Comparison of ENCODE assay signal across 8 mouse cellular contexts in the genomic region with DNA sequence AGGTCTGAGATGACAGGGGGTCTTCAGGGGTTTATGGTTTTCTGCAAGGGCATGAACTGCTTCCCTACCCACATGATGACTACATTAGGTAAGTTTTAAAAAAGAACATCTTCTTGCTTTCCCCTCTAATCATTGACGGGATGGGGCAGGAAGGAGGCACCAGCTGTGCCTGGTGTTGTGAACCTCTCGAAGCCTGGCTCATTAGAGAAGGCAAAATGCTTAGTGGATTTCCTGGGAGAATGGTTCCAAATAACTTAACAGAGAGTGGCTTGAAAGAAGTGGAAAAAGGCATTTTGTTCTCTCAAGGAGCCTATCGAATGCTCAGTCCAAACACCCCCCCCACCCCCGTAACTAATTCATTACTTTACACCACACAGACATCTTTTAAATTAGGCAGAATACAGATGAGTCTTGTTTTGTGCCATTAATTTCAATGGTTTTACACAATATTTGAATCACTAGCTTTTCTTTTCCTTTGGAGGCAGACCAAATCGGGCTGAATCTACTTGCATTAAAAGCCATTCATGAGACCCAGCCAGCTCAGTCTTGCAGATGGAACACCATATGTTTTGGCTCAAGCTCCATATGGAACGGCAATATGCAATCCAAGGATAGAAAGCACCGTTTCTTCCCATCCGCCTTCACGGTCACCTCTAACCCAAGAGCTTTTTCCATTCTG.
DNase-seq lines count a peak whose midpoint lies in the region; ATAC-seq and TF ChIP-seq lines count a peak whose summit lies in the region.

No protein-coding gene starts in this region.

- H3K27ac ChIP-seq in midbrain, embryonic 11.5 days (ENCODE audit: low read depth, low read length), result no peak overlapping the region
- no peak overlapping the region for H3K27ac ChIP-seq in midbrain, embryonic 10.5 days (replicated peaks)
- peak overlapping the region; percentile 73 for H3K27ac ChIP-seq in stomach, embryonic 15.5 days
- H3K27ac ChIP-seq in heart, adult 2 months, result no peak overlapping the region

- TF ChIP-seq CTCF in heart, adult 2 months (IDR thresholded peaks at IDR 0.05), result no peak

- H3K4me3 ChIP-seq in midbrain, embryonic 11.5 days (ENCODE audit: low read depth, low read length), result no peak overlapping the region
- H3K4me3 ChIP-seq in midbrain, embryonic 10.5 days, result no peak overlapping the region
- no peak overlapping the region for H3K4me3 ChIP-seq in stomach, embryonic 15.5 days (replicated peaks)
- H3K4me3 ChIP-seq in heart, adult 2 months, result no peak overlapping the region

- ATAC-seq in midbrain, embryonic 11.5 days (ENCODE audit: low FRiP score), result peak; percentile 38; the same call in 1 of the 2 replicates
- ATAC-seq in stomach, embryonic 15.5 days (ENCODE audit: insufficient read depth, low FRiP score, low read depth), result peak; percentile 69; the same call in 1 of the 2 replicates

- 68% methylated on average over 9 of the region's 9 CpGs for WGBS in midbrain, embryonic 11.5 days
- 77% methylated on average over 9 of the region's 9 CpGs for WGBS in midbrain, embryonic 10.5 days
- 52% methylated on average over 9 of the region's 9 CpGs for WGBS in stomach, embryonic 15.5 days
- 65% methylated on average over 9 of the region's 9 CpGs for WGBS in heart, adult 2 months

- H3K4me2 ChIP-seq in midbrain, embryonic 11.5 days, result no peak overlapping the region
- H3K4me2 ChIP-seq in stomach, embryonic 15.5 days, result no peak overlapping the region

- no peak for DNase-seq in midbrain, embryonic 11.5 days (ENCODE audit: low spot score, missing footprints)
- DNase-seq in midbrain, embryonic 10.5 days (ENCODE audit: low spot score), result no peak
- peak; percentile 50 to 73 for DNase-seq in frontal cortex, postnatal 25 days (ENCODE audit: low spot score in 2 of 2)
- DNase-seq in left cerebral cortex, adult 9 months (ENCODE audit: low spot score in 2 of 2), result peak; percentile 72 to 95
- DNase-seq in thymus, postnatal 10 days (ENCODE audit: low spot score in 2 of 2), result no peak
- no peak for DNase-seq in urinary bladder, adult 2 months (ENCODE audit: low spot score)
- no peak for DNase-seq in heart, adult 2 months

- no peaks in the 10 kb centered on the region for H3K27me3 ChIP-seq in midbrain, embryonic 11.5 days (ENCODE audit: control insufficient read depth, insufficient read depth, low read length)
- peaks cover 13% of the 10 kb centered on the region; the same call in 1 of the 2 replicates for H3K27me3 ChIP-seq in midbrain, embryonic 10.5 days (ENCODE audit: low read depth, poor library complexity, severe bottlenecking)
- no peaks in the 10 kb centered on the region for H3K27me3 ChIP-seq in stomach, embryonic 15.5 days (replicated peaks)
- no peaks in the 10 kb centered on the region for H3K27me3 ChIP-seq in heart, adult 2 months (ENCODE audit: control insufficient read depth, insufficient read depth, low read length)

- no peak for TF ChIP-seq POLR2A in heart, adult 2 months (IDR thresholded peaks at IDR 0.05; ENCODE audit: insufficient read depth, low read depth, low read length)

- no peak overlapping the region for H3K9ac ChIP-seq in midbrain, embryonic 11.5 days (ENCODE audit: low read length)
- H3K9ac ChIP-seq in stomach, embryonic 15.5 days, result no peak overlapping the region
- H3K9ac ChIP-seq in heart, adult 2 months (ENCODE audit: low read depth, low read length), result no peak overlapping the region

- no peak for TF ChIP-seq EP300 in heart, adult 2 months (IDR thresholded peaks at IDR 0.05; ENCODE audit: insufficient read depth, low read depth, low read length)

- H3K9me3 ChIP-seq in midbrain, embryonic 11.5 days (ENCODE audit: control insufficient read depth, low read length), result no peaks in the 10 kb centered on the region
- no peaks in the 10 kb centered on the region for H3K9me3 ChIP-seq in midbrain, embryonic 10.5 days (replicated peaks)
- H3K9me3 ChIP-seq in stomach, embryonic 15.5 days, result no peaks in the 10 kb centered on the region

- no peaks in the 10 kb centered on the region for H3K36me3 ChIP-seq in midbrain, embryonic 11.5 days (ENCODE audit: control insufficient read depth, insufficient read depth, low read length)
- H3K36me3 ChIP-seq in midbrain, embryonic 10.5 days, result no peaks in the 10 kb centered on the region
- no peaks in the 10 kb centered on the region for H3K36me3 ChIP-seq in stomach, embryonic 15.5 days
- no peaks in the 10 kb centered on the region for H3K36me3 ChIP-seq in heart, adult 2 months (ENCODE audit: control insufficient read depth, insufficient read depth, low read length)

- peaks cover 16% of the 10 kb centered on the region for H3K4me1 ChIP-seq in midbrain, embryonic 11.5 days (ENCODE audit: control insufficient read depth, insufficient read depth, low read length)
- H3K4me1 ChIP-seq in midbrain, embryonic 10.5 days, result peaks cover 31% of the 10 kb centered on the region
- peaks cover 4% of the 10 kb centered on the region; the same call in 1 of the 2 replicates for H3K4me1 ChIP-seq in stomach, embryonic 15.5 days
- no peaks in the 10 kb centered on the region for H3K4me1 ChIP-seq in heart, adult 2 months (ENCODE audit: control insufficient read depth, insufficient read depth, low read length)

- H3K79me2 ChIP-seq in heart, adult 2 months (replicated peaks; ENCODE audit: control insufficient read depth, insufficient read depth, low read length), result no peaks in the 10 kb centered on the region

- intact Hi-C loops in heart, adult 2 months (cut with DNase I), result no loop called here

Comparison
In these comparisons a context has a peak if more than half of its experiments do, and no peak if none do; other contexts are left out.
1. DNase-seq: peak in frontal cortex, postnatal 25 days (2 of 2) and left cerebral cortex, adult 9 months (2 of 2); none in midbrain, embryonic 11.5 days (single experiment), midbrain, embryonic 10.5 days (single experiment), thymus, postnatal 10 days (0 of 2), urinary bladder, adult 2 months (single experiment) and heart, adult 2 months (0 of 2).